In genomic region chr6:90852360-90852759, GRCm38 (mm10) we compare ENCODE assay signal across 11 mouse cellular contexts.
DNase-seq lines count a peak whose midpoint lies in the region; ATAC-seq and TF ChIP-seq lines count a peak whose summit lies in the region.
"Had no signal": no experiment of that assay in that cellular context is flagged by ENCODE, and none has a peak within 500 bp of the region (broad histone marks: within the 10 kb centered on the region; RNA-seq: fewer than 3 reads in every experiment).

No protein-coding gene starts in this region.

- H3K9me3 ChIP-seq in lung, embryonic 16.5 days (ENCODE audit: control insufficient read depth, low read length) = no peaks in the 10 kb centered on the region
- H3K9me3 ChIP-seq: embryonic facial prominence, embryonic 15.5 days; lung, embryonic 15.5 days had no signal

- no peaks in the 10 kb centered on the region for H3K4me1 ChIP-seq in lung, embryonic 16.5 days (replicated peaks; ENCODE audit: control insufficient read depth, insufficient read depth, low read length)
- H3K4me1 ChIP-seq in thymus, adult 2 months (replicated peaks; ENCODE audit: control insufficient read depth, insufficient read depth, low read length) = no peaks in the 10 kb centered on the region
- H3K4me1 ChIP-seq: embryonic facial prominence, embryonic 15.5 days; lung, embryonic 15.5 days had no signal

- DNase-seq in adrenal gland, postnatal 10 days = peak; percentile 42
- DNase-seq in adrenal gland, postnatal 4 days (ENCODE audit: low spot score in 2 of 2) = no peak
- DNase-seq in lung, postnatal 25 days (ENCODE audit: low spot score) = no peak
- DNase-seq in thymus, adult 2 months = no peak
- DNase-seq in left cerebral cortex, postnatal 25 days (ENCODE audit: low spot score in 2 of 2) = no peak
- DNase-seq: thymus, postnatal 14 days had no signal

- intact Hi-C loops in left cerebral cortex, postnatal 25 days (cut with DNase I) = no loop called here

- no peak overlapping the region for H3K4me2 ChIP-seq in lung, embryonic 16.5 days (ENCODE audit: low read depth, low read length)
- H3K4me2 ChIP-seq: embryonic facial prominence, embryonic 15.5 days; lung, embryonic 15.5 days had no signal

- 26% methylated on average over 2 of the region's 2 CpGs for WGBS in lung, embryonic 16.5 days
- WGBS in thymus, adult 2 months = 26% methylated on average over 2 of the region's 2 CpGs

- no peaks in the 10 kb centered on the region for H3K27me3 ChIP-seq in lung, embryonic 16.5 days (ENCODE audit: control insufficient read depth, insufficient read depth, low read depth, low read length)
- no peaks in the 10 kb centered on the region for H3K27me3 ChIP-seq in thymus, adult 2 months (ENCODE audit: control insufficient read depth, insufficient read depth, low read length)
- H3K27me3 ChIP-seq: embryonic facial prominence, embryonic 15.5 days; lung, embryonic 15.5 days had no signal

- TF ChIP-seq CTCF in thymus, adult 2 months (IDR thresholded peaks at IDR 0.05; ENCODE audit: borderline replicate concordance, control insufficient read depth, extremely low read depth, insufficient read depth, low read length, poor library complexity) = no peak

- no peak overlapping the region for H3K9ac ChIP-seq in lung, embryonic 16.5 days (ENCODE audit: low read length)
- H3K9ac ChIP-seq: embryonic facial prominence, embryonic 15.5 days; lung, embryonic 15.5 days had no signal

- no peaks in the 10 kb centered on the region for H3K36me3 ChIP-seq in lung, embryonic 16.5 days (ENCODE audit: control insufficient read depth, insufficient read depth, low read length)
- no peaks in the 10 kb centered on the region for H3K36me3 ChIP-seq in thymus, adult 2 months (ENCODE audit: control insufficient read depth, insufficient read depth, low read length)
- H3K36me3 ChIP-seq: embryonic facial prominence, embryonic 15.5 days; lung, embryonic 15.5 days had no signal

- ATAC-seq in lung, embryonic 16.5 days (ENCODE audit: low read depth) = 0 out of 2 replicates have a peak, but pooled peaks have one; percentile 26
- peak; percentile 60; the same call in 1 of the 2 replicates for ATAC-seq in common myeloid progenitor, adult 5-6 weeks (replicated peaks; ENCODE audit: low read depth, poor library complexity, severe bottlenecking)
- ATAC-seq in megakaryocyte-erythroid progenitor cell, adult 5-6 weeks (replicated peaks; ENCODE audit: low FRiP score, low TSS enrichment, poor library complexity, severe bottlenecking) = peak; percentile 84

- H3K27ac ChIP-seq in lung, embryonic 16.5 days (ENCODE audit: low read length) = no peak overlapping the region
- H3K27ac ChIP-seq in thymus, adult 2 months (ENCODE audit: control insufficient read depth, insufficient read depth, low read length) = no peak overlapping the region
- H3K27ac ChIP-seq: embryonic facial prominence, embryonic 15.5 days; lung, embryonic 15.5 days had no signal

- no peak for TF ChIP-seq POLR2A in thymus, adult 2 months (IDR thresholded peaks at IDR 0.05; ENCODE audit: control insufficient read depth, extremely low read depth, insufficient read depth, low read length, poor library complexity)

- H3K4me3 ChIP-seq in lung, embryonic 16.5 days (ENCODE audit: low read length) = no peak overlapping the region
- no peak overlapping the region for H3K4me3 ChIP-seq in thymus, adult 2 months (ENCODE audit: control insufficient read depth, insufficient read depth, low read length)
- H3K4me3 ChIP-seq: embryonic facial prominence, embryonic 15.5 days; lung, embryonic 15.5 days had no signal

Comparison
In these comparisons a context has a peak if more than half of its experiments do, and no peak if none do; other contexts are left out.
1. ATAC-seq: peak in every context shown above with its lines; median percentile 84 in megakaryocyte-erythroid progenitor cell, adult 5-6 weeks; 60 in common myeloid progenitor, adult 5-6 weeks; 26 in lung, embryonic 16.5 days.